Mouse (Mus musculus): ENCODE data around the gene P2ry6.

GRCm38 (mm10) chr7:100919006-100919808 lies 55.2 kb downstream of the P2ry6 start:
- no peak for TF ChIP-seq CTCF (IDR thresholded peaks at IDR 0.05; ENCODE audit: low read depth)
- no peak for TF ChIP-seq EP300 (IDR thresholded peaks at IDR 0.05; ENCODE audit: low read depth)
